Mouse (Mus musculus) G1E (cell line): ENCODE measurements around the gene Hist2h4.

Experiments
- CTCF ChIP-seq: IDR thresholded peaks from 2 replicates; pipeline ENCODE4 v1.5.1; 2012; ENCODE audit warnings: low read depth, low read length, inconsistent platforms, mixed read lengths
- GATA1 ChIP-seq: IDR thresholded peaks from 2 replicates; pipeline ENCODE4 v1.6.1; 2012; ENCODE audit warnings: borderline replicate concordance, low read length, inconsistent platforms, mixed read lengths
- GATA2 ChIP-seq: IDR thresholded peaks from 2 replicates; pipeline ENCODE4 v1.6.1; 2012; ENCODE audit warnings: low read depth, low read length, inconsistent platforms, borderline replicate concordance
- TAL1 ChIP-seq: conservative IDR thresholded peaks from 2 replicates; pipeline ENCODE4 v1.6.1; 2012; ENCODE audit warnings: low read depth, low read length, inconsistent platforms, mixed read lengths

DNA sequence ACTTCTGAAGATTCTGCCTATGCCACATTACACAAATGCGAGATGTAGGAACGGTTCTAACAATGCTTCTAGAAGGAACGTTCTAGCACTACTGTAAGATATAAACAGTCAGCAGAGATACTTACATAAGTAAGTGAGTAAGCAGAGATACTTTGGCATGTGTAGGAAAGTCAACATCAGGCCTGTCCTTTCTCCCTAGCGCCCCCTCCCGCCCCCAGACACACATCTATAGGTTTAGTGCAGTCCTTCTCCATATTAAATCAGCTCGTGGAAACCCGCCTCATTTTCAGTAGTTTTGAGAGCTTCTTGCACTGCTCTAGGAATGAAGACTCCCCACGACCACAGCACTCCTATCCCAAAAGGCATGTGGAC lies 14.3 kb upstream of the Hist2h4 start:
- TF ChIP-seq CTCF (no peak), GATA1 (no peak), TAL1 (no peak), GATA2 (no peak)
